Mouse (Mus musculus) megakaryocyte, embryonic 14.5 days (primary cell): ENCODE measurements at regions not wholly inside any gene's neighbourhood (a gene's known extent, or its start where the extent isn't known, plus 50 kb on each side); places are given as distances from the start of the nearest gene placed in this dataset.

ENCODE experiments used
- FLI1 ChIP-seq: IDR thresholded peaks from 2 replicates; pipeline ENCODE4 v1.6.1; 2012; ENCODE audit warnings: low read length, inconsistent platforms, mixed read lengths
- GATA1 ChIP-seq: IDR thresholded peaks from 3 replicates; pipeline ENCODE4 v1.6.1; 2012; ENCODE audit warnings: mixed read lengths, low read length, inconsistent platforms, borderline replicate concordance

GRCm38 (mm10) chr2:159714633-159715032 is 619.3 kb downstream of the Gm826 start:
- TF ChIP-seq GATA1 = no peak
- TF ChIP-seq FLI1 = no peak
